Mouse (Mus musculus) neutrophil, adult 5-6 weeks (primary cell): Measurements from ENCODE around the gene Ankrd44. TPM values are rescaled to one million over a fixed set of nuclear protein-coding genes. Genes with fewer than 3 reads are reported as not detected.

Experiments
- ATAC-seq: fragments of 151-379, 151-347 bp; 2 replicates; pipeline ENCODE4 v1.8.0; 2017; ENCODE audit warnings: mild to moderate bottlenecking, moderate TSS enrichment; ENCODE audit not compliant: insufficient number of reproducible peaks, poor library complexity, low FRiP score, severe bottlenecking; ENCODE audit errors: extremely low read depth
- total RNA-seq: library from RNA; stranded (forward); fragments of 200-1000 nt; gene quantifications from 2 replicates; pipeline ENCODE4 v1.2.3, GENCODE M21; 2017

The Ankrd44 gene
- total RNA-seq, 1 experiment from 2014 or later, result 407 TPM

DNA sequence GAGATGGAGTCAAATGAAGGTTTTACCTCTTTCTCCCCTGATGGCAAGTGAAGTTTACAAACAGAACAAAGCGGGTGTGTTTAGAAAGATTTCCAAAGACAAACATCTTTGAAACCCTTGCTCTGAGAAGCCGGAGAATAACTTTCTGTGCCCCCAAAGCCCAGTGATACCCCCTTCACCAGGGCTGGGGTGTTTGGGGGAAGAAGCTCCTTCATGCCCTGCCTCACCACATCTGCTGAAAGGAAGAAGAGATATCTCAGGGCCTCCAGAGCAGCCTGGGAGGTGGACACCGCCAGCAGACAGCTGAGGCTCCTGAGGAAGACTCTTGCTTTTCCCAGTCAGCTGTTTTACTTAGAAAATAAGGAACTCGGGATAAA lies 1.9 kb downstream of the Ankrd44 start:
- ATAC-seq, result no peak

DNA sequence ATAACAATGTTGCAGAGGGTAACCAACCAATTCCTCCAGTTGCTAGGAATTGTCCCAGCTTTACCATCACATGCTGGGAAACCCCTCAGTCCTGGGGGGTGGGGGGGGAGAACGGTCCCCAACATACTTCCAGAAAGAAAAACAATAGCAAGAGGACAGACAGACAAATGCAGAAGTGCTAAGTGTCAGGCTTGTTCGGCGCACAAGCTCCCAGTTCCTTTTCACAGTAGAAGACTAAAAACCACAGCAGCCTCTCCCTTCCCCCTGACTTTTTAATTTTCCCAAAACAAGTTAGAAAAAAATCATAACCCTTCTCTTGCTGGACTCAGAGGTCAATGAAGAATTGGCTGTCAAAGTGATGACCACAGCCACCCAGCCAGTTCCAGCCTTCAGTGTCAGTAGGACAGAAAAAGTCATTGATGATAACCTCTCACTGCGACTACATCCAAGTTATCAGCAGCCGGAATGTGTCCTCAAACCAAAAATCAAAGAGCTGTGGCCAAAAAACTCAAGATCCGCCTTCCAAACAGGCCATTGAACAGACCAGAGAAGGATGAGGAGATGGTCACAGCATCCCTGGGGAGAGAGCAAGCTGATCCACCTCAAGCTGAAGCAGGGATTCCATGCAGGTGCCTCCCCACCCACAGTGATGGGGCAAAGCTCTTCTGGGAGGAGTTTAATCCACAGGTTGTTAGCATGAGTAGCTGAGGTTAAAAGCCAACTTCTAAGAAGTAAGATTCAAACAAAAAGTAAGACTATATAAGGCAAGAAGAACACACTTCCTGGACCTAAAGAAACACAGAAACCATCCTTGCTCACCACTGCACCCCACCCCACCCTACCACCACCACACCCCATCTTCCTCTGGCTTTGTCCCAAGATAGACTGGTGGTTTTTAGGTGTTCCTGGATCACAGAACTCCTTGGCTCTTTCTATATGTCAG lies 2.5 kb downstream of the Ankrd44 start:
- ATAC-seq, result no peak

DNA sequence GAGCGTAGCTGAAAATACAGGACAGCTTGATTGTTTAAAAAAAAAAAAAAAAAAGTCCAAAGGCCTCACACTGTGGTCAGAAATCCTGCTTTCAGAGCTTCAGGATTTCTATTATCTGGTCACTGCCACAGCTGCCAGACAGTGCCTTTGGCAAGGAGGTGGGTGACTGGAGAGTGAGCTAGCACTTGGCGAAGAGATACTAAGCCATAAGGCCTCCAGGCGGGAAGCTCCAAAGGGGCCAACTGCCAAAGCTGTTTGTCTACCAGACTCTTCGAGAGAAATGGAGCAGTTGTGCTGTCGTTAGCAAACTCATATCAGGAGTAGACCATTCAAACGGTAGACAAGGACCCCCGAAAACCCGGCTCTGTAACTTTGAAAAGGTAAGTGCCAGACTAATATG lies 3.5 kb downstream of the Ankrd44 start:
- no peak for ATAC-seq

DNA sequence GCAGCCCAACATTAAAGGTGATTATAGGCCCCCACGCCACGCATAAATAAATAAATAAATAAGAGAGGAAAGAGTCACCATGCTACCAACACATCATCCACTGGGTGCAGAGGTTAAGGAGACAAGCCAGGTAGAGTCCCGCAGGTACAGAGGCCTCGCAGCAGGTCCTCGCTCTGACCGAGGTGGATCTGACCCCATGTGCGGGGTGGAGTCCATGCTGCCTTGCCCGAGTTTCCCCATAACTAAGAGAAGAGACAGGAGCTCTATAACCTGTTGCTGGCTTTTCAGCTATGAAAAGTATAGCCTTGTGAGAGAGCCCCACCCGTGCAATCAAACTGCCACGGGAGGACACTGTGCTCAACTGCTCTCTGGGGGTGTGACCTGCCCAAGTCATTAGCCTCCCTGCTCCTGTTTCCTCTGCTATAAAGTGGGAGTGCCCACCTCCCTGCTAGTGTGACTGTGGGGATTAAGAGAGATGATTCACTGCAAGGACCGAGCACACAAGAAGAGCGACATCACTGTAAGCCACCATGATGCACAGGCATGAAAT lies 4.1 kb downstream of the Ankrd44 start:
- ATAC-seq, result no peak

DNA sequence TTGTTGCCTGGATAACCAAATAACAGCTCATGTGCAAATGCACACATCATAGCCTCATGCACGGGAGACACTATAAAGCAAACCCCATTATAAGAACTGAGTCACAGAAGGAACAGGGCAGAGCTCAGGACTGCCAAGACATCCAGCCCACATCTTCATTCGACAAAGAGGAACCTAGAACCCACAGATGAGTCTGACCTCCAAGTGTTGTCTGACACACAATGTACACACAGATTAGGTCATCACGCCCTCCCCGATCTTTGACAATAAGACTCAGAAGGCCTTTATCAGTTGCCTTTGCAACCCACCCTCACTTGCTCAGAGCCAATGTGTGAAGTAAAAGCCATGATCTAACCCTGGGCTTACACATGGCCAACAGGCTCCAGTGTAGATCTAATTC lies 6.1 kb downstream of the Ankrd44 start:
- ATAC-seq, result peak; percentile 79

DNA sequence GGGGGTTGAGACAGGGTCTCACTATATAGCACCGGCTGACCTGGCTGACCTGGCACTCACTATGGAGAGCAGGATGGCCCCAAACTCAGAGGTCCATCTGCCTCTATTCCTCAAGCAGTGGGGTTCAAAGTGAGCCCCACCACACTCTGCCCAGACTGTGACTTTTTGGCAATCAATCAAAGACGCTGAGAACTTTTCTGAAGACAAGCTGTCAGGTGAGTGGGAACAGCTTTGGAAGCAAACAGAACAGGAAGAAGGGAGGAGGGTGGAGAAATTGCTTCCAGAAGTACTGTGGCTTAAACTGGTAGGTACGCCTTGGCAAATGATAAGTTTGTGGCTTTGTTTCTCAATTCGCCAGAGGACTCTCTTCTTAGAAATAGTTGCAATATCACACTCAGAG lies 9.7 kb downstream of the Ankrd44 start:
- ATAC-seq, result no peak

DNA sequence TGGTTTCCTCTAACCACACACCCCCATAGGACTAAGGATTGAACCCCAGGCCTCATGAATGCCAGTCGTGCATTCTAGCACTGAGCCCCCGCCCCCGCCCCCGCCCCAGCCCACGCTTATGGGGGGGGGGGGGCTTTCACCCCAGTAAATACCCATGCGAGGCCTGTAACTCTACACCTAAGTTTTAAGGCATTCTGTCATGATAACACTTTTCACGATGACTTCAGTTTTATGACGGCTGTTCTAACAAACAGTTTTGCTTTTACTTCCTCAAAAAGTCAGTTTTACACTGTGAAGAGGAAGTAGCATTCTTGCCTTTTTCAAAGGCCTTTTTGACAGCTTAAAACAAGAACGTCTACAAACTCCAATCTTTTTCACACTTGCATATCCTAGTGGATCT lies 11.8 kb downstream of the Ankrd44 start:
- peak; percentile 59 for ATAC-seq

DNA sequence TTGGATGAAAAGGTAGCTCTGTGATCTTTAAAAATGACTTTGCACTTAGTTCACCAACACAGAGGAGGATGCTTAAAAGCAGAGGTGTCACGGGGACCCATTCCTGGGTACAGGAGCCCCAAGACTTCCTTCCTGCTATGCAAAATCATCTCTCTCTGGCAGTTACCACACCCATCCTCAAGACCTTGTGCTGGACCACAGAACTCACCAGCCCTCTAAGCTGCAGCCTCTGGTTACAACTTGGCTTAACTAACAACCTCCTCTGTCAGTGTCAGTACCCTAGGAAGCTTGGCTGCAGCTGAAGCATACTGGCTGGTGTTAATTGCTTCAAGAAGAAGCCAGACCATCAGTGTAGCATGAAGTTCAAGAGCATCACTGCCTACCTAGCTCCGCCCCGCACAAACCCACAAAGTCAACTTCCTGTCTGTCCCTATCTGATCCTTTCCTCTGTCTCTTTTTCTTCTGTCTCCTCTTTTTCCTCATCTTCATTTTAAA lies 12.8 kb downstream of the Ankrd44 start:
- peak; percentile 72 for ATAC-seq

DNA sequence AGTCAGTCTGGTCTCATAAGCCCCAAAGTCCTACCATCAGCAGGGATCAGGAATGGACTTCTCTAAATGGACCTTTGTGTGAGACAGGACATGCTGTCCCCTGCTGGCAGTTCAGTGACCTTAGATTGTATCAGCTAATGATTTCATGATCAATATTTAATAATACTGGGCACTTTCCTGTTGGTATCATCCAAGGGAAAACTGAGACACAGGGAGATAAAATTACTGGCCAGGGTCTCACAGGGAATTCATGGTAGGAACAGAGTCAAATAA lies 13.2 kb downstream of the Ankrd44 start:
- no peak for ATAC-seq

DNA sequence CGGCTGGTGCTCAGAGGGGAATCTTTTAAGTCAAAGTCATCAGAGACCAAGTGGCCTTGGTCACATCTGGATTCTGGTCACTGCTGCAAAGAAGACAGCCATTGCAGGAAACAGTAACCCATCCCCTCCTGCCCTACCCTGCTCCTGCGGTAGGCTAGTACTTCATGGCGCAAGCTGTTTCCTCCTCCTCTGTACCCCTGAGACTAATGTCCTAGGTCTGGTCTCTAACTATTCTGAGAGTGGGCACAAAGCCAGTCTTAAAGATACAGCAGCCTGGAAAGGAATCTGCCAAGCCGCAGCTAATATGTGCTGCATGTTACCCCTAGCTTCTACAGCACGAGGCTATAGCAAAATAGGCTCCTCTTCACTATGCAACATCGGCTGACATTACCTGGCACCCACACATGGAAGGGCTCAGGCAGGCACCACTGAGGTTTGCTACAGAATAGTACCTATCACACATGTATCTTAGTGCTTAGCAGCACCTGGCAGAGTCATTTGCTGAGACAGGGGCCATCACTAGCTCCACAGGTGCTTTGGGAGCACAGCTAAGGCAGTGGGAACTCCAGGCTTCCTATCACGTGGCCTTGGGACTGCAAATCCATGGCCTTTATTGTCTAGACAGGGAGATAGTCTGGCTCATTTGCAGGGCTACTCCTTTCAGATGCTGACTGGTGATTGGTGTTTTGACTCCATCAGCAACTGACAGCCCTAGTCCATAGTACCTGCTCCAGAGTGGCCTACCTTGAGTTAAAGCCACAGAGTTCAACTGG lies 13.7 kb downstream of the Ankrd44 start:
- ATAC-seq, result no peak

DNA sequence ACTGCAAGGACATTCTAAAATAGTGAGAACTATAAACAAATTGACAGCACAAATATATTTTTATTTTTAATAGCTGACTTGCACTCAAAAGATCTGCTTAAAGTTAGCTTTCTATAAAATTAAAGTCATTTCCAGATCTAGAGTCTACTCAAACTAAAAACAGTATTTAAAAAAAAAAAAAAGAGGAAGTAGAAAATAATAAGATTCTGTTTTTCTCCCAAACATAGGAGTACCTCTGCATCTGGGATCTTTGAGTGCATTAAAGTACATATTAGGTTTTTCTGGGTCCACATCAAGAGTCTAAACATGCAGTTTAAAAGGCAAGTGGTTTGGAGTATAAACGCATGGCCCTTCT lies 15.0 kb downstream of the Ankrd44 start:
- no peak for ATAC-seq

DNA sequence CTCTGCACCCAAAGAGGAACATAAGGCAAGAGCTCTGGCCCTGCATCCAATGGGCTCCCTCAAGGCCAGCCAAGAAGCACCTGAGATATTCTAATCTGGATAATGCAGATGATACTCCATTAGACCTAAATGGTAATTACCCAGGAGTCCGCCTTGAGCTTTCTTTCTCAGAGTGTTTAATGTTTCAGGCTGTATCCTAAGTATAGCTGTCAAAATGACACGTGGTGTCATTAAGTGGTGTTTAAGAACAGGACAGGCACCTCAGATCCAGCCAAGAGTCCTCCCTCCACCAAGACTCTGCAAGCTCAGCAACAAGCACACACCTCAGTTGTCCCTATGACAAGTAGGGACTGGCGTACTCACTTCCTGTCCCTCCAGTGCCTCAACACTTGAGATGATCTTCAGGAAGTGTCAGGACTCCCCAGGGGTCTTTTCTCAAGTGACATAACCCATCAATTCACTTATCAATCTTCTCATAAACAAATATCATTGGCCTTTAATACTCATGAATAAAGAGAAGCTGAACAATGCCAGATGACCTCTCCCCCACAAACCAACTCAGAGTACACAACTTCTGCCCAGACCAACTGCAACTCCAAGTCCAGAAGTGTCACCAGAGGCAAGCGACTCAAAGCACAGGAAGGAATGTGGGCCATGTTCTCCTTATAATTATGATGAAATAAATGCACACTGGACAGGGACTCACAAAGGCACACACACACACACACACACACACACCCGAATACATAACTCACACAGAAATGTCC lies 15.5 kb downstream of the Ankrd44 start:
- ATAC-seq, result no peak

DNA sequence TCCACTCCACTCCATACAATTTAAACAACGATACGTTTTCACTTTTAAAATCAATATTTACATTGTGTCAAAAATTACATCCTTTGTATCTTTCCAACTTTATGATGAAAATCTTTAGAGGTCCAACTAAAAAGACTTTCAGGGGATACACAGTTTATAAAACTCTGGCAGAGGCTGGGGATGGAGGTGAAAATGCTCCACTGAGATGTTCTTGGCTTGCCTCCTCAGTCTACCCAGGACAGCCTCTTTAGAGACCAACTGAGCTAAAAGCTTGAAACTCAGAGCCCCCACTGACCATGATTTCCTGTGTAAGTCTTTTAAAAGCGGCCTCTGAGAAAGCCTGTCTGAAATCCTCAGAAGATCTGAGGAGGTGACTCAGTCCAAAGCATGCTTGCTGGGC lies 17.4 kb downstream of the Ankrd44 start:
- no peak for ATAC-seq

DNA sequence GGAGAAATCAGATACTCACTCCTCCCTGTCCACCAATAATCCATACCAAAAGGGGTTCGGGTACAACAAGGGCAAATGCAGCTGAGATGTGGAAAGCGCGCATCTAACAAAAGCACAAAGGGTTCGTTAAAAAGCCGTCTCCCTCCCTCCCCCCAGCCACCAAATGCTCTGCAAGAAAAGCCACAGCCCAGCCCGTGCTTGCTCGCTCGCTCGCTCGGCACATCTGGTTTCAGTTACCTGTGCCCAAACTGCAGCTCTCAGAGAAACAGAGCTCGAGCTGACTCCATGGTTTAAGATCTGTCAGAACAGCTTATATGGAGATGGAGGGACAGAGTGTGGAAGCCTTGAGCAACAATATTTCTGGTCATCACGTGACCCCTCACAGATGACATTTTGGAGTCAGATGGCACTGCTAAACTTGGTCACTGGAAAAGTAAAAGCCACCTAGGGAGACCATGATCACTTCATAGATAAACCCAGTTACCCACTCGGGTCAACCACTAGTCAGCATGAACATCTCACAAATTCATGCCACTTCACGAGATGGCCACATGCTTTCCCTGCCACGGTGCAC lies 19.0 kb downstream of the Ankrd44 start:
- ATAC-seq, result peak; percentile 40

DNA sequence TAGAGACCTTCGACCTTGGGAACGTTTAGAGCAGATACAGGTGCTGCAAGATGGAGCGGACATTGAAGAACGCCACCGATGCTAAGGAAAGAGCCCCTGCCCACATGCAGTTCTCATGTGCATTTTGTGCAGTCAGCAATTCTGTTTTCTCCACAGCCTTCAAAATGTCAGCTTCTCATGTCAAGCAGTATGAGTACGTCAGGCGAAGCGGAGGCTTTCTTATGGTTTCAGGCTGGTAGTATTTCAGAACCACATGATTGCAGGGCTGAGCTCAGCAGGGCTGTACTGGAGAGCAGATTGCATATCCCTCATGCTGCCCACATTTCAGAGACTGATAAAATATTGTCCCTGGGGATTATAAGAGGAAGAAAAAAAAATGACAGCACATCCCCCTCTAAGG lies 19.9 kb downstream of the Ankrd44 start:
- no peak for ATAC-seq

DNA sequence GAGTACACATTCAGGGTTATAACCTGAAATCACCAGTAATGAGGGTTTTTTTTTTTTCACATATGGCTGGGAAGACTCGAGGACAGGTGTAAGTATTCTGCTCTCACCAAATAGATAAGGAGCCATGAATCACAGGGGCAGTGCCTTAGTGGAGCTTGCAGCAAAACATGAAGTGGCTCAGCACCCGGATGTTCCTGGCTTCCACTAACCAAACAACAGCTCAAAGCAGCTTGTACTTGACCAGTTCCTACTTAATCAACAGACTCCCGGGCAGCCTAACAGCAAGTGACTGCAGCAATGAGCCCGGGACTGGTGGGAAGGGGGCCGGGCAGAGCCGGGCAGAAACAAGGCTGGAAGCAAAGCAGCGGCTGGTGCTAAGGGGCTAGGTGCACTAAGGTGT lies 20.6 kb downstream of the Ankrd44 start:
- ATAC-seq, result no peak

DNA sequence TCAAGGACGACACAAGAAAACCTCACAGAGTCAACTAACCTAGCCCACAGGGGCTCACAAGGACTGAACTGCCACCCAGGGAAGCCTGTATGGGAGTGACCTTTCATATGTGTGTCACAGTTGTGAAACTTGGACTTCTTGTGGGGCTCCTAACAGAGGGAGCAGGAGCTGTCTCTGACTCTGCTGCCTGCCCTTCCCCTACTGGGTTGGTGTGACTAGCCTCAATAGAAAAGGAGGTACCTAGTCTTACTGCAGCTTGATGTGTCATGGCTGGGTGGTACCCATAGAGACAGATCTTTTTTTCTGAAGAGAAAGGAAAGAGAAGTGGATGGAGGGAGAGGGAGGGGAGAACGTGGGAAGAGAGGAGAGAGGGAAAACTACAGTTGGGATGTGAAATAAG lies 22.0 kb downstream of the Ankrd44 start:
- no peak for ATAC-seq

DNA sequence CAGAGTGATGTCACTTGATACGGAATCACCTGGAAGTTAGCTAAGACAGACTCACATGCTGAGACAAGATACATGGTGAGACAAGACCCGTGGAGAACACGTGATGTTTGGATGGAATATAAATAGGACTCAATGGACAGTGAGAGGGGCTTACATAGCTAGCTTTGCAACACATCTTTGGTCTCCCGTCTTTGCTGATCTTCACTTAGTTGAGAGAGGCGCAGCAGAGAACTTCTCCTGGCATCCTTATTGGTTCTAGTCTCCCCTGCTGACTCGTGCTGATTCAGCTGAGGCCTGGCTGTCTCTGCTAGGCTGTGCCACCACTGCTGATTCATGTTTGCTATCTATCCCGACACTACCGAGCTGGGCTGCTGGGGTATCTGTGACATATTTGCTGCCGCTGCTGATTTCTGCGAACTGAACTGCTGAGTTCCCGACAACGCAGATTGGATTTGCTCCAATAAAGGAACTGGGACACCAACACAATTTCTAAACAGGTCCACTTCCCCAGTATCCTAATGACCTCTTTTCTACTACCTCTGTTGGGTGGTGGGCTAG lies 23.4 kb downstream of the Ankrd44 start:
- ATAC-seq, result no peak

DNA sequence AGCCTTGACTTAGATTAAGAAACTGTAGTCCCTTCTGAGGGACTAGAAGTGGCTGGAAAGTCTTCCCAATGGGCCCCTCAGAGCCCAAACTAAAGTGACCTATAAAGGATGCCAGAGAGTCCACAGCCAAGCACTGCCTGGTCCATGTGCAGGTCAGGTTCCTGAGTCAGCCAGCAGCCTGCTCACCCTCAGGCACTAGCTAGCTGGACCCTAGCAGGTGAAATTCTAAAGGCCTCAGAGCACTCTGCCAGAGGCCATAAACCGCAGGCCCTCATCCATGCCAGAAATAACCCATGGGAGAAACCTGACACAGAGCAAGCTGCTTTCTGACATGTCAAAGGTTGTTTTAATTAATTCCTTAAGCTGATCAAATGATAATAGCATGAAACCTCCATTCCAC lies 25.1 kb downstream of the Ankrd44 start:
- ATAC-seq, result no peak
